Mouse (Mus musculus): ENCODE data around the gene Ddx54.

DNA sequence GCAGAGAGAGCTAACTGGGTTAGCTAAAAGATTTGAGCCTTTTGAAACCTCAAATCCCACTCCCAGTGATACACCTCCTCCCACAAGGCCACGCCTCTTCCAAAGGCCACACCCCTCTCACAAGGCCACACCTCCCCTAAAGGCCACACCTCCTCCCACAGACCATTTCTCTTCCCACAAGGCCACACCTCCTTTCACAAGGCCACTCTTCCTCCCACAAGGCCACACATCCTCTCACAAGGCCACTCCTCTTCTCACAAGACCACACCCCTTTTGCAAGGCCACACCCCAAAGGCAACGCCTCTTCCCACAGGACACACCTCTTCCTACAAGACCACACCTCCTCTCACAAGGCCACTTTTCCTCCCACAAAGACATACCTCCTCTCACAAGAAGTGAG lies 65.0 kb downstream of the Ddx54 start:
- no peak for TF ChIP-seq CTCF (conservative IDR thresholded peaks at IDR 0.05; ENCODE audit: low read length)
- TF ChIP-seq POU5F1 (IDR thresholded peaks at IDR 0.05; ENCODE audit: borderline replicate concordance, low read length) = no peak
- TF ChIP-seq NANOG (IDR thresholded peaks at IDR 0.05; ENCODE audit: borderline replicate concordance, low read length) = no peak
